8 mouse cellular contexts compared by ENCODE assay signal in genomic region chr19:8870838-8871237, GRCm38 (mm10). TPM values are rescaled to one million over a fixed set of nuclear protein-coding genes. Genes with fewer than 3 reads are reported as not detected.
DNase-seq lines count a peak whose midpoint lies in the region; ATAC-seq and TF ChIP-seq lines count a peak whose summit lies in the region.

No protein-coding gene starts in this region.

- 57% methylated on average over 9 of the region's 9 CpGs for WGBS in forebrain, embryonic 15.5 days
- WGBS in liver, embryonic 16.5 days (ENCODE audit: insufficient replicate concordance), result 25% methylated on average over 9 of the region's 9 CpGs

- peak overlapping the region; percentile 94 for H3K4me3 ChIP-seq in gastrocnemius, adult 2 months
- H3K4me3 ChIP-seq in forebrain, embryonic 15.5 days, result peak overlapping the region; percentile 70
- peak overlapping the region; percentile 97 for H3K4me3 ChIP-seq in liver, embryonic 16.5 days (ENCODE audit: low read depth, low read length)

- peak overlapping the region; percentile 86 for H3K9ac ChIP-seq in forebrain, embryonic 15.5 days (replicated peaks)
- H3K9ac ChIP-seq in liver, embryonic 16.5 days (ENCODE audit: low read depth, low read length), result peak overlapping the region; percentile 98

- no peaks in the 10 kb centered on the region for H3K9me3 ChIP-seq in forebrain, embryonic 15.5 days
- no peaks in the 10 kb centered on the region for H3K9me3 ChIP-seq in liver, embryonic 16.5 days (replicated peaks; ENCODE audit: control insufficient read depth, low read length)

- no peak for TF ChIP-seq CTCF in gastrocnemius, adult 2 months (IDR thresholded peaks at IDR 0.05)

- no peak for DNase-seq in gastrocnemius, adult 2 months
- DNase-seq in gastrocnemius, adult 8-10 months (ENCODE audit: low spot score in 2 of 2), result no peak
- DNase-seq in urinary bladder, postnatal 10 days (ENCODE audit: low spot score), result no peak
- no peak for DNase-seq in frontal cortex, adult 2 months (ENCODE audit: extremely low spot score in 1 of 2, low spot score in 1 of 2)
- no peak for DNase-seq in left cerebral cortex, adult 18-20 months (ENCODE audit: low spot score in 2 of 2)

- no peaks in the 10 kb centered on the region for H3K27me3 ChIP-seq in forebrain, embryonic 15.5 days
- no peaks in the 10 kb centered on the region for H3K27me3 ChIP-seq in liver, embryonic 16.5 days (ENCODE audit: control insufficient read depth, insufficient read depth, low read depth, low read length)

- intact Hi-C loops in gastrocnemius, adult 2 months (cut with DNase I), result loop anchor here (1.0 to 2.0 kb wide), 2 partner anchors 28 to 97 kb away; partner anchors contain the start of gene Ganab

- peak; percentile 14 for ATAC-seq in CD4-positive, CD25-positive, alpha-beta regulatory T cell, adult 4 months
- peak; percentile 53 for ATAC-seq in forebrain, embryonic 15.5 days (replicated peaks)
- ATAC-seq in liver, embryonic 16.5 days (ENCODE audit: low read depth), result no peak

- H3K36me3 ChIP-seq in forebrain, embryonic 15.5 days, result peaks cover 27% of the 10 kb centered on the region
- H3K36me3 ChIP-seq in liver, embryonic 16.5 days (ENCODE audit: control insufficient read depth, insufficient read depth), result peaks cover 20% of the 10 kb centered on the region

- H3K27ac ChIP-seq in gastrocnemius, adult 2 months, result peak overlapping the region; percentile 94
- peak overlapping the region; percentile 61 for H3K27ac ChIP-seq in forebrain, embryonic 15.5 days (replicated peaks)
- peak overlapping the region; percentile 88 for H3K27ac ChIP-seq in liver, embryonic 16.5 days (ENCODE audit: low read length)

- peaks cover 18% of the 10 kb centered on the region for H3K4me1 ChIP-seq in forebrain, embryonic 15.5 days
- peaks cover 19% of the 10 kb centered on the region for H3K4me1 ChIP-seq in liver, embryonic 16.5 days (ENCODE audit: control insufficient read depth, low read depth, low read length)

- H3K4me2 ChIP-seq in forebrain, embryonic 15.5 days (replicated peaks), result peak overlapping the region; percentile 91
- H3K4me2 ChIP-seq in liver, embryonic 16.5 days (ENCODE audit: low read depth, low read length), result peak overlapping the region; percentile 89

RNA-seq across cellular contexts. Expression of gene Ubxn1, which starts 0.5 kb away (rescaled TPM):
- 100 to 1,000 TPM; 199 to 235 TPM for total RNA-seq in gastrocnemius, adult 2 months (2021)
- total RNA-seq in gastrocnemius, adult 8-10 months (2022), result 100 to 1,000 TPM; 207 to 248 (median 231) TPM
- 10 to 100 TPM; 65.0 to 70.2 TPM for polyA plus RNA-seq in CD4-positive, CD25-positive, alpha-beta regulatory T cell, adult 4 months (2017; shearing (Covaris generic))
- polyA plus RNA-seq in forebrain, embryonic 15.5 days (2015; fragmentation: Nextera tagmentation; extraction: Ambion mirVana), result 178 and 181 TPM in 2 replicates
- 90.5 and 92.7 TPM in 2 replicates for polyA plus RNA-seq in liver, embryonic 16.5 days (2015; fragmentation: Nextera tagmentation; extraction: Ambion mirVana)
- polyA plus RNA-seq in frontal cortex, adult 2 months (2012; rRNA removed), result 129 and 137 TPM in 2 replicates
- total RNA-seq in left cerebral cortex, adult 18-20 months (2021), result 10 to 100 TPM; 91.4 to 96.7 TPM

RNA-seq across cellular contexts. Expression of gene Uqcc3, which starts 9.9 kb away (rescaled TPM):
- total RNA-seq in gastrocnemius, adult 2 months (2021), result 10 to 100 TPM; 57.7 to 59.0 TPM
- 10 to 100 TPM; 58.7 to 74.6 (median 65.3) TPM for total RNA-seq in gastrocnemius, adult 8-10 months (2022)
- 10 to 100 TPM; 80.7 to 88.3 TPM for polyA plus RNA-seq in CD4-positive, CD25-positive, alpha-beta regulatory T cell, adult 4 months (2017; shearing (Covaris generic))
- polyA plus RNA-seq in forebrain, embryonic 15.5 days (2015; fragmentation: Nextera tagmentation; extraction: Ambion mirVana), result 55.4 and 61.8 TPM in 2 replicates
- polyA plus RNA-seq in liver, embryonic 16.5 days (2015; fragmentation: Nextera tagmentation; extraction: Ambion mirVana), result 27.9 and 29.6 TPM in 2 replicates
- polyA plus RNA-seq in frontal cortex, adult 2 months (2012; rRNA removed), result 67.7 and 70.4 TPM in 2 replicates
- total RNA-seq in left cerebral cortex, adult 18-20 months (2021), result 10 to 100 TPM; 29.7 to 37.1 TPM

RNA-seq across cellular contexts. Expression of gene Lbhd1, which starts 12.7 kb away (rescaled TPM):
- total RNA-seq in gastrocnemius, adult 2 months (2021), result 1 to 10 TPM in 1 of 2 experiments, under 1 TPM in 1; 0.99 to 6.1 TPM
- 1 to 10 TPM in 2 of 4 experiments, under 1 TPM in 2; 0.54 to 7.3 (median 1.7) TPM for total RNA-seq in gastrocnemius, adult 8-10 months (2022)
- polyA plus RNA-seq in CD4-positive, CD25-positive, alpha-beta regulatory T cell, adult 4 months (2017; shearing (Covaris generic)), result 10 to 100 TPM; 58.1 to 77.2 TPM
- 59.1 and 74.7 TPM in 2 replicates for polyA plus RNA-seq in forebrain, embryonic 15.5 days (2015; fragmentation: Nextera tagmentation; extraction: Ambion mirVana)
- polyA plus RNA-seq in liver, embryonic 16.5 days (2015; fragmentation: Nextera tagmentation; extraction: Ambion mirVana), result 29.6 and 41.8 TPM in 2 replicates
- 3.7 and 4.0 TPM in 2 replicates for polyA plus RNA-seq in frontal cortex, adult 2 months (2012; rRNA removed)
- 1 to 10 TPM; 8.2 TPM for total RNA-seq in left cerebral cortex, adult 18-20 months (2021)

RNA-seq across cellular contexts. Expression of gene Gm49403, which starts 12.9 kb away (rescaled TPM):
- total RNA-seq in gastrocnemius, adult 2 months (2021), result not detected
- total RNA-seq in gastrocnemius, adult 8-10 months (2022), result not detected
- not detected for polyA plus RNA-seq in CD4-positive, CD25-positive, alpha-beta regulatory T cell, adult 4 months (2017; shearing (Covaris generic))
- polyA plus RNA-seq in forebrain, embryonic 15.5 days (2015; fragmentation: Nextera tagmentation; extraction: Ambion mirVana), result not detected in 2 replicates
- not detected in 2 replicates for polyA plus RNA-seq in liver, embryonic 16.5 days (2015; fragmentation: Nextera tagmentation; extraction: Ambion mirVana)
- polyA plus RNA-seq in frontal cortex, adult 2 months (2012; rRNA removed), result not detected in 2 replicates
- total RNA-seq in left cerebral cortex, adult 18-20 months (2021), result not detected

RNA-seq across cellular contexts. Expression of gene 1810009A15Rik, which starts 17.8 kb away (rescaled TPM):
- total RNA-seq in gastrocnemius, adult 2 months (2021), result 10 to 100 TPM; 11.8 to 13.5 TPM
- 10 to 100 TPM; 13.8 to 16.3 (median 15.9) TPM for total RNA-seq in gastrocnemius, adult 8-10 months (2022)
- polyA plus RNA-seq in CD4-positive, CD25-positive, alpha-beta regulatory T cell, adult 4 months (2017; shearing (Covaris generic)), result 100 to 1,000 TPM; 102 to 103 TPM
- 53.9 and 55.0 TPM in 2 replicates for polyA plus RNA-seq in forebrain, embryonic 15.5 days (2015; fragmentation: Nextera tagmentation; extraction: Ambion mirVana)
- 38.6 and 43.2 TPM in 2 replicates for polyA plus RNA-seq in liver, embryonic 16.5 days (2015; fragmentation: Nextera tagmentation; extraction: Ambion mirVana)
- polyA plus RNA-seq in frontal cortex, adult 2 months (2012; rRNA removed), result 36.6 and 41.3 TPM in 2 replicates
- 10 to 100 TPM; 20.2 to 23.0 TPM for total RNA-seq in left cerebral cortex, adult 18-20 months (2021)
